Mouse (Mus musculus) stomach, postnatal 0 days (tissue): ENCODE results near the gene Slc25a3.

Experiments used
- CTCF ChIP-seq: IDR thresholded peaks from 2 replicates; pipeline ENCODE4 v1.5.1; 2016; ENCODE audit warnings: antibody characterized with exemption, low read depth, mild to moderate bottlenecking, moderate library complexity
- EP300 ChIP-seq: optimal IDR thresholded peaks from 2 replicates; pipeline ENCODE3; 2016; ENCODE audit warnings: antibody characterized with exemption

- TF ChIP-seq CTCF (no peak), EP300 (no peak)
Measured at GRCm38 (mm10) chr10:91094251-91095104, 29.4 kb downstream of the Slc25a3 start.
